Mouse (Mus musculus): ENCODE measurements around the gene Sgsm1. TPM values are rescaled to one million over a fixed set of nuclear protein-coding genes. Genes with fewer than 3 reads are reported as not detected.
"Not testable (repeated sequence)": the region's sequence is repeated elsewhere in the genome, so short reads cannot be mapped to it uniquely, and the experiment has no call there.

Sgsm1 gene
- not detected for polyA plus RNA-seq (2017; shearing (Covaris generic))

DNA sequence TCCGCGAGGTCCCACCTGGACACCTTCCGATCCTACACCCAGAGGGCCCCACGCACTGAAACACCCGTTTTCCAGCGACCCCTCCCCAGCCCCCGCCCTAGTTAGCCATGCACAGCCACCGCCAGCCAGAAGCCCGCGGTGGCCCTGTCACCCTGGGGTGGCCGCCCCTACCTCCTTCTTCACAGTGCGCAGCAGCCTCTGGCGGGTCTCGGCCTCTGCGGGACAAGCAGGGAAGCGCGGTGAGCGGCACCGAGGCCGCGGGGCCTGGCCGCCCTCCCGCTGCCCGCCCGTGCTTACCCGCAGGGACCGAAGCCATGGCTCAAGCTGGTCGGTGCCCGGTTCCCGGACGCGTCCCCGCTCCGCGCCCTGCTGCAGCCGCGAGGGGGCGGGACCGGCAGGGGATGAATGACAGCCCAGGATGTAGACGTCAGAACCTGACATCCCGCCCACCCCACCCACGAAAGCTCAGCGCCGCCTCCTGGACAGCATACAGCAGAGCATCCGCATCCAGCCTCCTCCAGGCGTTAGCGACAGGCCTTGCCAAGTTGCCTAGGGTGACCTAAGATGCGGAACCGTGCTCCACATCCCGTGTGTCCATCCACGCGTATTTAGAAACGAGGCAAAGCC lies at the start of gene Sgsm1:
Sgsm1 (minus strand) TSS at position 410 of the 627 bp plus-strand sequence.
- no peak for ATAC-seq

DNA sequence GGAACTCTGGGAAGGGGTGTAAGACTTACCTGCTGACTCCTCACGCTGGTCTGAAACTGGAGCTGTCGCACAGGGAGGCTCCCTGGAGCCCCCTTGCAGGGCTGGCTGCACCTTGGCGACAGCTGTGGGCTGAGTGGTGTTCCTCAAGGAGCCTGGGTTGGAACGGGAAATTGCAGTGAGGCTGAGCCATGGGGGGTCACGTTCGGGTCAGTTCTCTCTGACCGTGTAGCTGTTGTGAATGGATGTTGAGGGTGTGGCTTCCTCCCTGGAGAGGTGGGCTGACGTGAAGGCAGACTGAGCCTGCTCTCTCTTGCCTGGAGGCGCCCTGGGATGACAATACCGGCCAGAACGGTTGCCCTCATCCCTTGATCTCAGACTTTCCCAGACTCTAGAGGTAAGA lies 48.2 kb upstream of the Sgsm1 start:
- ATAC-seq: no peak

DNA sequence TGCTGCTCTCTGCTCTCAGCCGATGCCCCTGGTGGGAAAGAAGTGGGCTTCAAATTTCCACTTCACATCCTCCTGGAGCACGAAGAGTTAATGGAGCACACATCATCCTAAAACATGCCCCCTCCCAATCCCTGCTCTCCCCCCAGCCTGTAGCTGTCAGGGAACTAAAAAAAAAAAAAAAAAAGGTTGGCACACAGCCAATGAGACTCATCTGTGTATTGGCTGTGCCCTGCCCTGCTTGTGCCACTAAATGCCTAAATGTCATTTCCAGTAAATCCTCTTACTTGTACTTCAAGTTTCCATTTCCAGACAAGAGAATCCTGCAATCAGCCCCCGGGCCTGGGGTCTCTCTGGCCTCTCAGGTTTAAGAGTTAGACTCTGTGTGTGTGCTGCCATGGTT lies 47.1 kb upstream of the Sgsm1 start:
- no peak for ATAC-seq

DNA sequence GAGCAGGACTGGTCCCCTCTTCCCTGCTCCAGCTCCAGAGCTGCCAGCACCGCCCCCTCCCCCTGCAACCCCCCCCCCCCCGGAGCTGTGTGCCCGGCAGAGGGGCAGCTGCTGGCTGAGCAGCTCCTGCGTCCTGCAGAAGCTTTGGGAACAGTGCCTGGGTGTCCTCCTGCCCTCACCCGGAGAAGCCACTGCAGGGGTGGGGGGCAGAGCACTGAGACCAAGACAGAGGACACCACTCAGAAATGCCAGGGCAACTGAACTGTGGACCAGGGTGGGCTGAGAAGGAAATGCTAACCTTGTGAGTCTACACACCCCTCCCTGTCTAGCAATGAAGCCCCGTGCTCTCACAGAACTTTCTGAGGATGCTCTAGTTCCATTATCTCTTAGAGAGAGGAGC lies 46.6 kb upstream of the Sgsm1 start, which contains the start of gene Aym1:
Aym1 (plus strand) TSS at position 109 of the 400 bp plus-strand sequence.
- no peak for ATAC-seq

DNA sequence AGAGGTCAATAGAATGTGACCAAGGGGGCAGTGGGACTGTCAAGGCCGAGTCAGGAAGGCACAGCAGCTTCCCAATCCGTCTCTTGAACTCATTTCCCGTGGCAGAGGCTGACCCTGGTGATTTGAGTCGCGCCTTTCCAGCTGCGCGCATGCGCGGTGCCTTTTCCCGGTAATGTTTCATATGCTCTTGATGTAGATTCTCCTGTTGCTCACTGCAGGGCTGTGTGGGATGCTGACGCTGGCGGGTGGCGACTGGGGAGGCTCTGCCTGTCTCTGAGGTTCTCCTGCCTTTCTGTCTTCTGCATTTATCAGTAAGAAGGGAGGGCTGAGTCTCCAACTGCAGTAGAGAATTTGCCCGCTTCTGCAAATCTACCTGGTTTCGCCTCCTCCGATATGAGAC lies 43.7 kb upstream of the Sgsm1 start:
- ATAC-seq: no peak

DNA sequence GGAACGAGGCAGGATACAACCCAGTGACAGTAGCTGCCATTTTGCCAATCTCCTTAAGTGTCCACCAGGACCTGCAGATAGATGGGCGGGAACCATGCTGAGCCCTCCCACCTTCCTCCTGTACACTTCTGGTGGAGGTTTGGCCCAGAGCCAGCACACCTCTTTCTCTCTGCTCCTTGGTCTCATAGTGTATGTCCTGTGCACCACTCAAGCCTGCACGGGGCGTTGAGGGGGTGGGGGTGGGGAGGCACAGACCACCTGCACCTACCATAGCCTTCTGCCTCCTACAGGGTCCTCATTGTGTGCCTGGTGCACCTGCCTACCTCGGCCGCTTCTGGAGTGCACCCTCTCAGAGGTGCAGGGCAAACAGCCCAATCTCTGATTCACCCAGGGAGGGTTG lies 42.0 kb upstream of the Sgsm1 start:
- ATAC-seq: no peak

DNA sequence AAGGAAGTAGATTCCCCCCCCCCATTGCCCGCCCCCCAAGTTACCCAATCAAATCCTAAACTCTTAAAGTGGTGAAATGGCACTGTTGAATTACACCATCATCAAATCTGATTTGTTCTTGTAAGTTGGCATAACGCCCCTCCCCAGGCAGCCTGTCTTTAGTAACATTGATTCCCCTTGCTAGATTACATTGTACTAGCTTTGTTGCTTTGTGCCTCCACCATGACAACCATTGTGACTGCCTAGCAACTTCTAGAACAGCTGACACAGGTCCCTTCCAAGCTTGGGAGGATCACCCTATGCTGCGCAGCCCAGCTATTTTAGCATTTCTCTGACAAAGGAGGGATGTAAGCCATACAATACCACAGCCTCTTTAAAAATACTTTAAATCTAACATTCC lies 41.2 kb upstream of the Sgsm1 start:
- ATAC-seq: no peak

DNA sequence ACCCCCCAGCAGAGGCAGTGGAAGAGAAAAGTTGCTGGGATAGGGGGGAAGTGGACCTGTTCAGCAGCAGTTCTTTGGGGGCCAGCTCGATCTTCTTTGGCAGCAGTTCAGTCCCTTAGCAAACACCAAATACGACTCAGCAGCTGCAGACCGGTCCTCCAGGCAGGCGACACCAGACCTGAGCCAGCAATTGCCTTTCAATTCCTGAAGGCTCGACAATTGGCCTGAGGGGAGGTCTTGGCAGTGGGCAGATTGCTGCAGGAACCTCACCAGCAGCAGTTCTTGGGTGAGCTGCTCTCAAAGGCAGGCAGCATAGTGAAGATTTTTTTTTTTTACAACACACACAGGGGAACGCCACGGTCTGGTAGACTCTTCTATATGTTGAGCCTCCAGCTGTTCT lies 39.2 kb upstream of the Sgsm1 start:
- no peak for ATAC-seq

DNA sequence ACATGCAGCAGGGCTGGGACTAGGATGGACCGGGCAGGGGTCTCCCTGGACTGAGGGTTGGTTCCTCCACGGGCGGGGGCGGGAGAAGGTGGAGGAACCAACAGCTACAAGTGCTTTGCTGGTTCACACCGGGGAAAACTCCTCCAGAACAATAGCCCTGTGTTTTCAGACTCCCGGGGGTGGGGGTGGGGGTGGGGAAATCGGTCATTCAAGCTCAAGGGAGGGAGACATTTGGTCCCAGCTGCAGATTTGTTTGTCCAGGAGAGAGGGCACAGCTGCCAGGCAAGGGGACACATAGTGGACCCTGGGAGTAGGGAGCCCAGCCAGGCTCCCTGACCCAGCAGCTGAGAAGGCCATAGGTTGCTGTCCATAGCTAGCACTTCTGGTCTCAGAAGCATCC lies 38.6 kb upstream of the Sgsm1 start:
- no peak for ATAC-seq

DNA sequence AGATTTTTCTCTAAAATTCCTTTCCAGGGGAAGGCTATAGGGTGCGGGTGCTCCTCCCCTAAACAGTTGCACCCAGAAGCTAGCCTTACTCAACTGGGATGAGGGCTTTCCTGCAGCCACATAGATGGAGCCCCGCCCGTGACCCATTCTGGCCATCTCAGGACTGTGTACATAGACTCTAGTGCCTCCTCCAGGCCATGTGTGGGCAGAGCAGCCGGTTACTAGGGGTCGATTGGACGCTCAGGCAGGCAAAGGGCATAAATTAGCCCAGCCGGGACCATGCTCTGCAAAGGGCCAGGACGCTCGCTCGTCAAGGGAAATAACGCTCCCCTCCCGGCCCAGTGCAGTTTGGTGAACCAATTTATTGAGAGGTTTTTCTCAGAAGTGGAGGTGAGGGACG lies 38.0 kb upstream of the Sgsm1 start:
- no peak for ATAC-seq

DNA sequence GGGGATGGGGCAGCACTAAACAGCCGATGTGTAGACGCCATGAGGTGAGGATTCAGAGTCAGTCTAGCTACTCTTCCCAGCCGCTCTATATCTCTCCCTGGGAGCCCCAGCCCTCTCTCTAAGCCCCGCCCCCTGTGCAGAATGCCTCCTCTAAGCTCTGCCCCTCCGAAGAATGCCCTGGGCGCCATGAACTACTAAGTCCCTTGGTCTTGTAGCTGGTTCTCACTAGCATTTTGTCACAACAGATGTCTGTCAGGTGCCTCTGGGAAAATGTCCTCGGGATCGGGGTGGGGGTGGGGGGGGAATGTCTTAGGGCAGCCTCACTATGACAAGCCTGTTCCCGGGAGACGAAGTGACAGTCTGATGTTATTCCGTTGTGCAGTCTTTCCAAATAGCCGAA lies 37.0 kb upstream of the Sgsm1 start:
- ATAC-seq: no peak

DNA sequence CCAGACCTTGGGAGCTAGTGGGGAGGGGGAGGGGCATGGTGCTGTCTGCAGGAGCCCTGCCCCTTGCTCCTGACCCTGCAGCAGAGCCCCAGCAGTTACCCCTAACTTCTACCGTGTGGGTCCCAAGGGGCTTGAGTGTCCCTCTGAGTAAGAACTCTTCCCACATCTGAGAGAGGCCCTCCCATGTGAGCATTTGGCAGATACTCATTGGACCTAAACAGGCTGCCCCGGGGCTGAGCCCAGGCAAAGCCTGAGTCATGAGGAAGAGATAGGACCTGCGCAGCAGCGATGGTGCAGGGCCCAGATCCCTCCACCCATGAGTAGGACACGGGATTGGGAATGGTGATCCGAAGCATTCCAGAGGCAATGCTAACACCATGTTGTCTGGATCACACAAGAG lies 36.1 kb upstream of the Sgsm1 start:
- not testable (repeated sequence) for ATAC-seq

DNA sequence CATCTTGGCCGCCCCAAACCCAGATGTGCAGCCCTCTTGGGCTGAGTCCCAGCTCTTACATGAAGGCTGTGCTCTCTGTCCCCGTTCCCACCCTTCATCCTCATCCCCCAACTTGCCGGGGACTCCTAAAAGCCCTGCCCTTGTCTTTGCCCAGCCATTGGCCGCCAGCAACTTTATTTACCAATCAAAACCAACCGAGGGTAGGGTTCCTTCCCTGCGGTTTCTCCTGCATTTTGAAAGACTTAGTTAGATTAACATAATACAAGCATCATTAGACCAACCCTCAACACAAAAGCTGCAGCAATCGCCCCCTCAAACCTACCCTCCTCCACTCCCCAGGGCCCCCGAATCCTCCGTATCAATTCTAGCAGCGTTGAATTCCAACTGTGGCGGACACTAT lies 35.2 kb upstream of the Sgsm1 start:
- no peak for ATAC-seq

DNA sequence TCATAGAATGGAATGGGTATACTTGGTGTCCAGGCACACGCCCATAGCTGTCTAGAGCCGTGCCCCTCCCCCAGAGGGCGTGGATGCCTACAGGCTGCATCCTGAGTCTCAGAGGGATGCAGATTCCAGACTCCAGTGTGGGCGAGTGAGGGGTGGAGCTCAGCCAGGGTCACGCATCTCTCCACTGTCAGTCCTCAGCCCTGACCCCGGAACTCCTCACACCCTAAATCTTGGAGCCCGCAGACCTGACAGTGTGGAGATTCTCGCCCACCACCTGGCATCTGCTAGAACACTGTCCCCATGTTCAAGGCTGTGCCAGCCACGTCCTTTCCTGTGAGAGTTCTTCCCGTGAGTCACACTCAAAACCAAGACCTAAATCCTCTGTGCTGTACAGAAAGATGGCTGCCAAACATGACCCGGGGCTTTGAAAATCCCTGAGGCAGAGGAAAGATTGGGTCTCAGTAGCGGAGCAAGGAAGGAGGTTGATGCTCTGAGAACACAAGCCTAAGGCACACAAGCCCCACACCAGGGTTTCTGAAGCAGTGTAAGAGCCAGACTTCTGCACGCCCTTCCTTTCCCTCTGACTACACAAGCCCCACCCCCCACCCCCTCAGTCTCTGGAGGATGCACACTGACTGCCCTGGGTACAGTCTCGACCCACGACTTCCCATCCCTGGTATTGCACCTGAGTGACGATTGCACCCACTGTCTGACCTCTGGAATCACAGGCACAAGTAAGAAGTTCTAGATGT lies 34.2 kb upstream of the Sgsm1 start:
- ATAC-seq: no peak

DNA sequence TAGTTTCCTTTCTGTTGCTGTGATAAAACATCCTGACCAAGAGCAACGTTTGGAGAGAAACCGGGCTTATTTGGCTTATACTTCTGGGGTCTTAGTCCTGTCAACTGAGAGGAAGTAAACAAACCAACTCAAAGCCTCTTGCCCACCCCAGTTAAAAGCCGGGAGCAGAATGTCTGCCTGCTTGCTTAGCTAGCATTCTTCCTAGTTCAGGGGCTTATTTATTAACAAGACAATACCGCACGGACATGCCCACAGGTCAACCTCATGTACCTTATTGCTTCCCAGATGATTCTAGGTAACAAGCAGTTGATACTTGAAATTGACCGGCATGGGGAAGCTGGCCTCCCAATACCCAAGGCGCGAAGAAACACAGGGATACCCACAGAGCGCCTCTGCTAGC lies 25.7 kb upstream of the Sgsm1 start:
- no peak for ATAC-seq

DNA sequence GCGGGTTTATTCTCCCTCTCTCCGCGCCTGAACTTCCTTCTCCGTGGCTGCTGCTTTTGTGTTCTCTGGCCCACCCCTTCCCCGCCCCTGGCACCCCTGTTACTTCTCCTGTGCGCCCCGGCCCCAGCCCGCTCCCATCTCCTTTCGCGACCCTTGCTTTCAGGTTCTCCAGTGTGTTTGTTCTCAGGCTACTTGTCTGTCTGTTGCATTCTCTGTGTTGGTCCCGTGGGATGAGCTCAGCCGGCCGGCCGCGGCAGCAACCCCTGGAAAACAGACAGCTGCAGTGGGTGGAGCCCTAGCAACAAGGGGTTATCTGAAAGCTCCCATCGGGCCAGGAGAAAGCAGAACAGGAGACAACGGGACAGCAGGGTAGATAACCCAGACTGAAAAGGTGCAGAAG lies 25.1 kb upstream of the Sgsm1 start:
- no peak for ATAC-seq

DNA sequence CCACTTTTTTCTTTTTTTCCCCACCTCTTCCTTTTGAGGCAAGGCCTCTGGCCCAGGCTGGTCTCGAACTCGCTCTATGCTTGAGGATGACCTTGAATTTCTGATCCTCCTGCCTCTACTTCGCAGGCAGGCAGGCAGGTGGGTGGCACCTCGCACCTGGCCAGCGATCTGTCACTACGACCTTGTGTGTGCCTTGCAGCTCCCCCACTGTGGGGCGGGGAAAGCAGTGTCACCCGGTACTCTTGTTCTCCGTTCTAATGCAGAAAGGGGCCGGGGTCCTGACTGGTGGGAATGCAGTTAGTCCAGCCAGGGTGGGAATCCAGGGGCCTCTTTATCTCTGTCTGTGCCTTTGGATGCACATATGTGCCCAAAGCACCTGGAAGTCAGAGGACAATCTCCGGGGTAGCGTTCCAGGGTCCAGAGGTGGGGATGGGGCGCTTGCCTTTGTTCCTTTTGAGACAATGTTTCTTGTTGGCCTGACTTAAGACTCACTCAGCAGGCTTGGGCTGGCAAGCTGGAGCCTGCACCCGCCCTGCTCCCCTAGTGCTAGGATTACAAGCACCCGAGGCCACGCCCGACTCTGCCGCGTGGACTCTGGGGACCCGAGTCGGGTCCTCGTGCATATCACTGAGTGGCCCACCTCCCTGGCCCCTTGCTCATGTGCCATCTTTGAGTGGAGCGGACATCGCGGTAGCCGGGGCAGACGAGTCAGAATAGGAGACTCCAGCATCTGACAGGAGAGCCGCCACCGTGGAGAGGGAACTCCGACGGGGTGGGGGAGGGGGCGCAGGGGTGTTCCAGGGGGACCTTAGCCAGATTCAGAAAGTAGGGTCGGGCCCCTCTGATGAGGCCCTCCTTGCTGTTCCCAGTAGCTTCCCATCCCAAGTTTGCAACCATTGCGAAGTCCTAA lies 24.3 kb upstream of the Sgsm1 start:
- no peak for ATAC-seq

DNA sequence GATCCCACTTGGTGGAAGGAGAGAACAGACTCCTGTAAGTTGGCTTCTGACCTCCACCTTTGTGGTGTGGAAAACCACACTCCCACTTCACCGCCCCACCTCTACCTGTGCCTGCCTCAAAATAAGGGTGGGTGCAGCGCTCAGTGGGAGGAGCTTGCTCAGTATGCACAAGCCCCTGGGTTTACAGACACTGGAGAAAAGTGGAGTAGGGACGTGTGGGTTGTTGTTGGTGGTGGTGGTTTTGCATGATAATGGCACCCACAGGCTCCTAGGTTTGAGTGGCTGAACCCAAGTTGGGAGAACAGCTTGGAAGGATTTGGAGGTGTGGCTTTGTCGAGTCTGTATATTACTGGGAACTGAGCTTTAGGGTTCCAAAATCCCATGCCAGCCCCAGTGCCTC lies 22.3 kb upstream of the Sgsm1 start:
- ATAC-seq: no peak

DNA sequence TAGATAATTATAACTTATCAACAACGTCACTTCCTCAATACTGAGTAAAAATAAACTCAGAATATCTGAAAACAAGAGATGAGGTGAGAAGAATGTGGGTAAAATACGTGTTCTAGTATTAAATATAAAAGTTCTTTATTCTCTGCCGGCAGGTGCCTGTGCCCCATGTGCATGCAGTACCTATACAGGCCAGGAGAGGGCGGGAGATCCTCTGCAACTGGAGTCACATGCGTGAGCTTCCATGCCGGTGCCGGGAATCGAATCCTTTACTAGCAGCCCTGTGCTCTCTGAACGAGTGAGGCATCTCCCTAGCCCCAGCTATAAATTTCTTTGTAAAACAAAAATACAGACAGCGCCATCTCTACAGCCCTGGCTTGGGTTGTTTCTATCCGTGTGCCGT lies 21.7 kb upstream of the Sgsm1 start:
- no peak for ATAC-seq

DNA sequence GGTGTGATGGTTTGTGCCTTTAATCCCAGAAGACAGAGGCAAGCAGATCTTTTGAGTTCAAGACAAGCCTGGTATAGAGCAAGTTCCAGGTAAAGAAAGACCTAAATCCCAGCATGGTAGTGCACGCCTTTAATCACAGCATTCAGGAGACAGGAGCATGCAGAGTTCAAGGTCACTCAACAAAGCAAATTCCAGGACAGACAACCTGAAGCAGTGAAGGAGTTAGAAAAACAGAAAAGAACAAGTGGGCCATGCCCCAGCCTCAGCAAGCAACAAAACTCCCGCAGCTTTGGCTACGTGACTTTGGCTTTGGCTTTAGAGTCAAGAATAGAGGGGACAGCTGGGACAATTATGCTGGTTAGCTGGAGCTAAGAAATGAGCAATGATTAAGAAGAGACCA lies 19.6 kb upstream of the Sgsm1 start:
- no peak for ATAC-seq

DNA sequence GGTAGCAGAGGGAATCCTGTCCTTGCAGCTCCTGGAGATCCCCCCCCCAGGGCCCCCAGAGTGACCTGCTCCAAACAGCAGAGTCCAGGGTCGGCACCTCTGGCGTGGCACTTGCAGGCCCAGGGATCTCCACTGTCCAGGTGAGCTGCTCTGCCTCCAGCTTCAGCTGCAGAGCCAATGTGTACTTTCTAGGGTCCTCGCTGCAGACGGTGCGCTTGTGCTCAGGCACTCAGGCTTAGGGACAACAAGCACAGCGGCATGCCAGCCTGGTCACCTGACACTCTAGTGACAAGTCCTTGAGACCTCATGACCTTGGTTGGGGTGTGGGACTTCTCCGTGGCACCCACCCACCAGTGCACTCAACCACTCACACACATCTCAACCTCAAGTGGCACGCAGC lies 18.9 kb upstream of the Sgsm1 start:
- no peak for ATAC-seq

DNA sequence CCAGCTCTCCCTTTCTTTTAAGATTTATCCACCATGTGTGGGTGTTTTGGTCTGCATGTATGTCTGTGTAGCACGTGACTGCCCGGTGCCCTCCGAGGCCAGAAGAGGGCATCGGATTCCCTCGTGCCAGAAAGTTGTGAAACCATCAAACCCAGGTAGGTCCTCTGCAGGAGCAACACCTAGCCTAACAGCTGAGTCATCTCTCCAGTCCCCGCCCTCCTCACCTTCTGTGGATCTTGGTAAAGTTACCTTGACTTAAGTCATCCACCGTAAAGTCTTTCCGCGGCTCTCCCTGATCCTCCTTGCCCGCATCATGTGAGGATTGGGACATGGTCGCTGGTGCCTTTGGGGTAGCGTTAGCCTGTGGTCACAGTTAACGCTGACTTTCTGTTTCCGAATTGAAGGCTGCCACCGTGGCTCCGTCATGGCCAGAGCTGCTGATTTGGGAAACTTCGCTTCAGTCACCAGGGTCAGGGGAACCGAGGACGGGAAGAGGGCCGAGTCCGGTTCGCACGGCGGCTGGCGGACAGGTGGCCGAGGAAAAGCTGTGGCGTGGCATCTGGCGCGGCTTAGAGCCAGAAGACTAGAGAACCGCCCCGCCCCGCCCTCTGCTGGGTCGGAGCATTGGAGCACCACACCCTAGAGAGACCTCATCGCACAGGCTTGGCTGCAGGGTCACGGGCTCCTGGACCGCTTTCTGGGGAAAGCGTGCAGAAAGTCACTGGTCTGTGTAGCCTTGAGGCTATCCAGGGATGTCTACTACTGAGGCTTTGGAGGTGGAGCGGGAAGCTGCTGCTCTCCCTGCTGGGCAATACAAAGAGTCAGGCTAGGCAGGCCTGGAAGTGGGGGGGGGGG lies 13.4 kb upstream of the Sgsm1 start:
- ATAC-seq: no peak

DNA sequence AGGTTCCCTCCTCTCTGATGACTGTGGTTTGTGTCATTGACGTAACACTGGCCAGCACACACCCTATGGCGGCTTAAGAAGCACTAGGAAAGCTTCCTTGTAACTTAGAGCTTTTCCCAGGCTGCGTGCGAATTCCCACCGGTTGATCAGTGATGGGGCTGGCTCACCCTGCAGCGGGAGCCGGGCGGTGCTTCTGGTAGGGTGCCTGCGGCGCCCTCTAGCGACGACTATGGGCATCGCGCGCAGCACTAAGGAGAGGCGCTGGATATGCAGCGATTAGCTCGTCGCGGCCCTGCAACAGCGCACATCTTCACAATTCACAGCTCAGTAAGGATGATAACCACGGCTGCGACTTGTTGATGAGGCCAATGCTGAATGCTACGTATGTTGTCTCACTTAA lies 3.4 kb upstream of the Sgsm1 start:
- no peak for ATAC-seq

Data from inflammation-experienced regulatory T-cells, adult 6 months (primary cell).